Mouse (Mus musculus): ENCODE measurements at regions not wholly inside any gene's neighbourhood (a gene's known extent, or its start where the extent isn't known, plus 50 kb on each side); places are given as distances from the start of the nearest gene placed in this dataset.

DNA sequence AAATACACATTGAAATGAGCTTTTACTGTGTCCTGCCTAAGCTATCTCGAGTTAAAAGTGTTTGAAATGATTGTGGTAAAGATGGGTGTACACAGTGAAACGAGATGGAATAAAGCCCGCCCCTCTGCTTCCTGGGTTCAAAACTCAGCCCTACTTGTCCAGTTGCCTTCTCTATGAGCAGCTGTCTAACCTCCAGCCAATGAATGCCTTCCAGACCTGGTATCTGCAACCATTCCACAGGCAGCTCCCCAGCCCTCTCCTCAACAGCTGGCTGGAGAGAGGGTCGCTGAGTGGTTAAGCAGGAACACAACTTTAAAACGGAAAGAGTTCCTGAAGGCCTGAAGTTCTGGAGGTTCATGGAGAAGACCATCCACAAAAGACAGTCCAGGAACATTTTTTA is 78.0 kb upstream of the Gm47985 start:
- TF ChIP-seq POLR2A (IDR thresholded peaks at IDR 0.05; ENCODE audit: borderline replicate concordance, insufficient read depth, low read length): no peak
- no peak for TF ChIP-seq CTCF (IDR thresholded peaks at IDR 0.05; ENCODE audit: borderline replicate concordance, insufficient read depth, low read depth, low read length)
- H3K27ac ChIP-seq (ENCODE audit: insufficient read depth, low read length): no peak overlapping the region
- 86% methylated on average over 5 of the region's 5 CpGs for WGBS
- no peak for DNase-seq
- H3K27me3 ChIP-seq (ENCODE audit: control insufficient read depth, insufficient read depth, low read length): no peaks in the 10 kb centered on the region
- no peaks in the 10 kb centered on the region for H3K4me1 ChIP-seq (ENCODE audit: control insufficient read depth, insufficient read depth, low read length)
- no peak overlapping the region for H3K4me3 ChIP-seq (replicated peaks; ENCODE audit: insufficient read depth, low read depth, low read length)

GRCm38 (mm10) chr1:151104806-151105205 is 77.5 kb upstream of the Gm47985 start:
- no peak for TF ChIP-seq POLR2A (IDR thresholded peaks at IDR 0.05; ENCODE audit: borderline replicate concordance, insufficient read depth, low read length)
- no peak for TF ChIP-seq CTCF (IDR thresholded peaks at IDR 0.05; ENCODE audit: borderline replicate concordance, insufficient read depth, low read depth, low read length)
- WGBS: 91% methylated on average over 2 of the region's 2 CpGs
- no peaks in the 10 kb centered on the region for H3K4me1 ChIP-seq (ENCODE audit: control insufficient read depth, insufficient read depth, low read length)
- no peak overlapping the region for H3K27ac ChIP-seq (ENCODE audit: insufficient read depth, low read length)
- no peak overlapping the region for H3K4me3 ChIP-seq (replicated peaks; ENCODE audit: insufficient read depth, low read depth, low read length)
- H3K27me3 ChIP-seq (ENCODE audit: control insufficient read depth, insufficient read depth, low read length): no peaks in the 10 kb centered on the region; the same call in 1 of the 2 replicates
- DNase-seq: no peak

GRCm38 (mm10) chr1:151105251-151105650 is 77.1 kb upstream of the Gm47985 start:
- Histone ChIP-seq H3K27ac (ENCODE audit: insufficient read depth, low read length) (no peak overlapping the region), H3K4me1 (ENCODE audit: control insufficient read depth, insufficient read depth, low read length) (no peaks in the 10 kb centered on the region), H3K4me3 (replicated peaks; ENCODE audit: insufficient read depth, low read depth, low read length) (no peak overlapping the region), H3K27me3 (ENCODE audit: control insufficient read depth, insufficient read depth, low read length) (no peaks in the 10 kb centered on the region; the same call in 1 of the 2 replicates)
- DNase-seq: no peak
- WGBS: 62% methylated on average over 3 of the region's 3 CpGs
- TF ChIP-seq CTCF (IDR thresholded peaks at IDR 0.05; ENCODE audit: borderline replicate concordance, insufficient read depth, low read depth, low read length): no peak
- no peak for TF ChIP-seq POLR2A (IDR thresholded peaks at IDR 0.05; ENCODE audit: borderline replicate concordance, insufficient read depth, low read length)

- TF ChIP-seq CTCF (IDR thresholded peaks at IDR 0.05; ENCODE audit: borderline replicate concordance, insufficient read depth, low read depth, low read length) (no peak), POLR2A (IDR thresholded peaks at IDR 0.05; ENCODE audit: borderline replicate concordance, insufficient read depth, low read length) (no peak)
- H3K4me3 ChIP-seq (replicated peaks; ENCODE audit: insufficient read depth, low read depth, low read length): no peak overlapping the region
- no peak overlapping the region for H3K27ac ChIP-seq (ENCODE audit: insufficient read depth, low read length)
- no peaks in the 10 kb centered on the region; the same call in 1 of the 2 replicates for H3K27me3 ChIP-seq (ENCODE audit: control insufficient read depth, insufficient read depth, low read length)
- WGBS: 71% methylated on average over 3 of the region's 3 CpGs
- H3K4me1 ChIP-seq (ENCODE audit: control insufficient read depth, insufficient read depth, low read length): no peaks in the 10 kb centered on the region
- DNase-seq: no peak
Measured at GRCm38 (mm10) chr1:151107401-151107800, 74.9 kb upstream of the Gm47985 start.

- no peak for TF ChIP-seq POLR2A (IDR thresholded peaks at IDR 0.05; ENCODE audit: borderline replicate concordance, insufficient read depth, low read length)
- no peak for TF ChIP-seq CTCF (IDR thresholded peaks at IDR 0.05; ENCODE audit: borderline replicate concordance, insufficient read depth, low read depth, low read length)
- Histone ChIP-seq H3K27ac (ENCODE audit: insufficient read depth, low read length) (no peak overlapping the region), H3K4me3 (replicated peaks; ENCODE audit: insufficient read depth, low read depth, low read length) (no peak overlapping the region), H3K27me3 (ENCODE audit: control insufficient read depth, insufficient read depth, low read length) (no peaks in the 10 kb centered on the region; the same call in 1 of the 2 replicates), H3K4me1 (ENCODE audit: control insufficient read depth, insufficient read depth, low read length) (no peaks in the 10 kb centered on the region)
- WGBS: 96% methylated on average over 2 of the region's 2 CpGs
- DNase-seq: no peak
Measured at GRCm38 (mm10) chr1:151109333-151109732, 73.0 kb upstream of the Gm47985 start.

DNA sequence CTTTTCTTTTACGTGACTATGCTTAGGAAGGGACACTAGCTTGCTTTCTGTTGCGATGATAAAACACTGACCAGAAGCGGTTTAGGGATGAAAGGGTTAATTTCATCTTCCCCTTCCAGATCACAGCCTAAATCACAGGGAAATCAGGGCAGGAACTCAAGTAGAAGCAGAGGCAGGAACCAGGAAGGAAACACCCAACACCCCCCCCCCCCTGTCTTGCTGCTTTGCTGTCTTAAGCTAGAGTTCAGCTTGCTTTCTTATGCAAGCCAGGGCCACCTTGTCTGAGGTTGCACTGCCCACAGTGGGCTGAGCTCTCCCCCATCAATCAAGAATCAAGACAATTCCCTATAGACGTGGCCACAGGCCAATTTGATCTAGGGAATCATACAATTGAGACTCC is 71.9 kb upstream of the Gm47985 start:
- no peak for DNase-seq
- H3K4me1 ChIP-seq (ENCODE audit: control insufficient read depth, insufficient read depth, low read length): no peaks in the 10 kb centered on the region
- no peaks in the 10 kb centered on the region; the same call in 1 of the 2 replicates for H3K27me3 ChIP-seq (ENCODE audit: control insufficient read depth, insufficient read depth, low read length)
- no peak for TF ChIP-seq POLR2A (IDR thresholded peaks at IDR 0.05; ENCODE audit: borderline replicate concordance, insufficient read depth, low read length)
- no peak for TF ChIP-seq CTCF (IDR thresholded peaks at IDR 0.05; ENCODE audit: borderline replicate concordance, insufficient read depth, low read depth, low read length)
- H3K4me3 ChIP-seq (replicated peaks; ENCODE audit: insufficient read depth, low read depth, low read length): no peak overlapping the region
- H3K27ac ChIP-seq (ENCODE audit: insufficient read depth, low read length): no peak overlapping the region
- 76% methylated on average over 4 of the region's 4 CpGs for WGBS

- H3K27me3 ChIP-seq (ENCODE audit: control insufficient read depth, insufficient read depth, low read length): no peaks in the 10 kb centered on the region; the same call in 1 of the 2 replicates
- 72% methylated on average over 6 of the region's 6 CpGs for WGBS
- DNase-seq: no peak
- H3K27ac ChIP-seq (ENCODE audit: insufficient read depth, low read length): no peak overlapping the region
- H3K4me3 ChIP-seq (replicated peaks; ENCODE audit: insufficient read depth, low read depth, low read length): no peak overlapping the region
- H3K4me1 ChIP-seq (ENCODE audit: control insufficient read depth, insufficient read depth, low read length): no peaks in the 10 kb centered on the region
- no peak for TF ChIP-seq POLR2A (IDR thresholded peaks at IDR 0.05; ENCODE audit: borderline replicate concordance, insufficient read depth, low read length)
- TF ChIP-seq CTCF (IDR thresholded peaks at IDR 0.05; ENCODE audit: borderline replicate concordance, insufficient read depth, low read depth, low read length): no peak
Measured at GRCm38 (mm10) chr1:151111683-151112082, 70.7 kb upstream of the Gm47985 start.

GRCm38 (mm10) chr1:151112390-151112789 is 69.9 kb upstream of the Gm47985 start:
- TF ChIP-seq CTCF (IDR thresholded peaks at IDR 0.05; ENCODE audit: borderline replicate concordance, insufficient read depth, low read depth, low read length) (no peak), POLR2A (IDR thresholded peaks at IDR 0.05; ENCODE audit: borderline replicate concordance, insufficient read depth, low read length) (no peak)
- no peak overlapping the region for H3K27ac ChIP-seq (ENCODE audit: insufficient read depth, low read length)
- H3K27me3 ChIP-seq (ENCODE audit: control insufficient read depth, insufficient read depth, low read length): no peaks in the 10 kb centered on the region; the same call in 1 of the 2 replicates
- DNase-seq: no peak
- H3K4me3 ChIP-seq (replicated peaks; ENCODE audit: insufficient read depth, low read depth, low read length): no peak overlapping the region
- WGBS: 35% methylated on average over 2 of the region's 2 CpGs
- no peaks in the 10 kb centered on the region for H3K4me1 ChIP-seq (ENCODE audit: control insufficient read depth, insufficient read depth, low read length)

Measured in cerebellum, adult 2 months (tissue).